Mouse (Mus musculus): Measurements from ENCODE around the gene Cacng4.

The Cacng4 gene

DNA sequence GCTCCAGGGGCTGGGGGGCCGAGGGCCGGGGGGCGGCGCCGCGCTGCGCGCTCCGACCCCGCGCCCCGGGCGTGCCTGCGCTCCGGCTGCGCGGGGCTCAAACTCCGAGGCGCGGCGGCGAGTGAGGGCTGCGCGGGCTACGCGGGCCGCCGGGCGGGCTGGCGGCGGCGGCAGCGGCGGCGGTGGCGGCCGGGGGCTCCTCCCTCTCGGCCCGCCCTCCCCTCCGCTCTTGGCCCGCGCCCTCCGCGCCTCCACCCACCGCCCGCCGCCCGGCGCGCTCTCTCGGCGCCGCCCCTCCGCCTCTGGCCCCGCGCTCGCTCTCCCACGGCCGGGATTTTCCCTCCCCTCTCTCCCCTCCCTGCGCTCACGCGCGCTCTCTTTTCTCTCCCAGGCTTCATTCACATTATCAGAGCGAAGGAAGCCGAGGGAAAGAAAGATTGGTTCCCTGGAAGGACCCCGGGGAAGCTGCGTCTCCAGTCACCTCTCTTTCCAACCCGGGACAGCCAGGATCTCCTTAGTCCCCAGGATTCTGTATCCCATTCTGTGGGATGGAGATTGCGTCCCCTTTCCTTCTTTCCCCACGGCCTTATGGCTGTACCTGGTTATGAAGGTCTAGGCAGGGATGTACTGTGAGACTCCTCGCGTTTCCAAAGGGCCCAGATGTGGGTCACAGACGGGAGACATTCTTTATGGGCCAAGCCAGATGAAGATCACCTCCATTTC, at the start of gene Cacng4:
TSS of gene Cacng4 (minus strand) at position 11 of the 723 bp plus-strand sequence.
- peak; percentile 50 for DNase-seq

DNA sequence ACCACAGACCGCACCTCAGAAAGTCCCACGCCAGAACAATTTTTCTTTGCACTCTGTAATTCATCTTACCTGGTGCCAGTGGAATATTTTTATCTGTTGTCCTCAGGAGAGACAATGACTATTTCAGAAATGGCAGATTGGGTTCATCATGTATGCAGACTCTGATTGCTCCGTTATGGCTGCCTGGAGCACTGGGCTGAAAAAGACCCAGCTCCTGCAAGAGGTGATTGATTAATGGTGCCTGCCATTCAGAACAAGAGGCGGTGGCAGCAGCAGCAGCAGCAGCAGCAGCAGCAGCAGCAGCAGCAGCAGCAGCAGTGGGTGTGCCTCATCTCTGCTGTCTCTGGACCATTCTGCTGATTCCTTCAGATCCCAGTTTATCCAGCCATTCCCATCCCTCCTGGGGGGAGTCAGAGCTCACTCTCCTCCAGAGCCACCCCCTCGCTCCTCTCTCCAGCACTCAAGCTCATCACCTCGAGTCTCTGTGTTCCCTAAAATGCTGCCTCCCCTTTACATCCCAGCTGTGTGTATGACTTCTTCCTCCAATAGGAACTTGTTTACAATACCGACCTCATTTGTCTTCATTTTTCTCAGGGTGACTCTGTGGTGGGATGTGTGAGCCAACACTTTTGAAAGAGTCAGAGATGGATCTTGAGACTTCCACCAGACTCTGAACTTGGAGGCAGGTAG, 39.1 kb upstream of the Cacng4 start:
- DNase-seq: no peak

DNA sequence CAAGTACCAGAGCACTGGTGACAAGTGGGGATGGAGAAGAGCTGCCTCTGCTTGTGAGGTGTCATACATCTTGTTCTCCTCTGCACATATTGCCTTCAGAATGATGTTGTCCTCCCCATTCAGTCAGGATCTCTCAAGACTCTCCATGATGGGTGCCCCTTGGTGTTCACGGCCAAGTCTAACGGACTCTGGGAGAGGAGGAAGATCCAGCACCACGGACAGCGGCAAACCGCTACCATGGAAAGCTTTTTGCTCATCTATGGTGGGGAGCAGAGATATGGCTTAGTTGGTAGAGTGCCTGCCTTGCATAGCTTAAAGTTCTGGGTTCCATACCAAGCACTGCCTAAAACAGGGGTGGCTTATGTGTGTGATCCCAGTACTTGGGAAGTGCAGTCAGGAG, 22.8 kb upstream of the Cacng4 start:
- DNase-seq: no peak

DNA sequence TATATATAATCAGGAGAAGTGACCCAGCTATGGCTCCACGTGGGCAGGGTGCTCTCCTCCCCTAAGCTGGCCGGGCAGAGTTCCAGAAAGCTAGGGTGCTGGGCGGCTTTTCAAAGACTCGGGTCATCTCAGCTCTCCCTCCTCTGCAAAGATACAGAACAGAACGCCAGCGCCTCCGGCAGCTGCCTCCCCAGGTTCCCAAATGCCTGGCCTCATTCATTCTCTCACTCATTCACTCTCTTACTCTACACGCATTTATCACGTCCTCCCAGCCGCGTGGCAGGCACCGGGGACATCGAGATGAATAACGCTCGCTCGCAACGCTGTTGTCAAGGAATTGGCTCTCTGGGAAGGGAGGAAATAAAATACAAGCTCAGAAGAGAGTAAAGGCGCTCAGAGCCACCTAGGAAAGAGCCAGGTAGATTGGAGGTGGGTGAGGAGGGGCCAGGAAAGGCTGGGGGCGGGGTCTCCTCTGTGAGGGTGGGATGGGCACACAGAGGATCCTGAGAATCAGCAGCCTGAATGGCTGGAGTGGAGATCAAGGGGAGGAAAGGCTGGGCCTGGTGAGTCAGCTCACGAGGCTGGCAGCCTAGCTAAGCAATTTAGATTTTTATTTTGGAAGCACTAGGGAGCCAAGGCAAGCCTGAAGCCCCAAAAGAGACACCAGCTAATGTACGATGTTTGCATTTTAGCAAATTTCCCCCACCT, 18.7 kb upstream of the Cacng4 start:
- no peak for DNase-seq

DNA sequence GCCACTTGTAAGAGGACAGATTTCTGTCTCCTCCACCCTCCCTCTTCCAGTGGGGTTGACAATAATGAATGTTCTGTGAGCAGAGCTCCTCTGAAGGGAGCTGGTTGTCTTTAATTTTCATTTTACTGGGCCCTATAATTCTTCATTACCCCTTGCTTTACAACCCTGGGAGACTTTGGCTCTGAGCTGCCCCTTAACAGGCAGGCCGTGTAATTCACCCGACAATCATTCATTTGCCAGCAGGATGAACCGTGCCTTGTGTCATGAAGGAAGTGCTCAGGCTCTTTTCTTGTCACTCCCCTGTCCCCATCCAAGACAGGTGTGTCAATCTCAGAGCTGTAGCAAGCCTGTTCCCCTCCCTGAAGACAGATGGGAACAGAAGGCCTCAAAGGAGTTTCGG, 18.1 kb upstream of the Cacng4 start:
- no peak for DNase-seq

DNA sequence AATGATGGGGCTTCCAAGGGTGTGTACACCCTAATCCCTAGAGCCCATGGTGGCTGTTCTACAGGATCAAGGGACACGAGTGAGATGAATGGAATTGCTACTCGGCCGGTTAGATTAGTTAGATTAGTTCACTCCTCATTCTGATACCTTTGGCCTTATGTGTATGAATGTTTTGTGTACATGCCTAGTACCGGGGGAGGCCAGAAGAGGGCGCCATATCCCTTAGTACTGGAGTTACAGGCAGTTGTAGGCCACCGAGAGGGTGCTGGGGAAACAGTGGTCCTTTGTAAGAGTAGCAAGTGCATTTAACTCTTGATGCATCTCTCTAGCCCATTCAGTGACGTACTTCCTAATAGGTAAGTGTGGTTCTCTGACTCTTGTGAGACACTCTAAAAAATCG, 14.2 kb upstream of the Cacng4 start:
- no peak for DNase-seq

DNA sequence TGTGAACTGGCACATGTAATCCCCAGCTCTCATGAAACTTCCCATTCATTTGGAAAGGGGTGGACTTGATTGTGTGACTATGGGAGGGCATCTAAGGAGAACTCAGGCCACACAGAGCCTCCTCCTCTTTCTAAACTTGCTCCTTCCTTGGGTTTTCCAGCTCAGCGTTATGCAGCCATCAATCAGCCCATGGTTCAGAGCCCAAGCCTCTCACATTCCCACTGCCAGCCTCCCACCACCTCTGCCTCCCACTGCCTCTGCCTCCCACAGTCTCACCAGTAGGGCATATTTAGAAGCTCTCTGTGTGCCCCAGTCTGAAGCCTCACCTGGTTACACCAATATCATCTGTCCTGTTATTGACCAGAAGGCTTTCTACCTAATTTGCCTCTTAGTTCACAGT, 11.7 kb upstream of the Cacng4 start:
- DNase-seq: no peak

DNA sequence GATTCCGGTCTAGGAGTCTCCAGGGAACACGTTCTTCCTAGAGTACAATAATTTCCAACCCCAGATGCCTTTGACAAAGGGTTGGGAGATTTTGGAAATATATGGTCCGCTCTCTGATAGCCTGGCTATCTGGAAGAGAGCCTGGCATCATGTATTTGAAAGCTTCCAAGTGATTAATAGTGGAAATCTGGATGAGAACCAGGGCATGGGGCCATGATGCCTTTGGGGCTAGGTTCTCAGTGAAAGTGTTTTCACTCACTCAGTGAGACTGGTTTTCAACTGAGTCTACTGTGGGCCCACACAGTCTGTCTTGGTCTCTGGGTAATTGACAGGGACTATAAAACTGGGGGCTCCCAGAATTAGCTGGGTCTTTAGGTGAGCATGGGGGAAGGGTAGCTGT, 7.6 kb upstream of the Cacng4 start:
- no peak for DNase-seq

DNA sequence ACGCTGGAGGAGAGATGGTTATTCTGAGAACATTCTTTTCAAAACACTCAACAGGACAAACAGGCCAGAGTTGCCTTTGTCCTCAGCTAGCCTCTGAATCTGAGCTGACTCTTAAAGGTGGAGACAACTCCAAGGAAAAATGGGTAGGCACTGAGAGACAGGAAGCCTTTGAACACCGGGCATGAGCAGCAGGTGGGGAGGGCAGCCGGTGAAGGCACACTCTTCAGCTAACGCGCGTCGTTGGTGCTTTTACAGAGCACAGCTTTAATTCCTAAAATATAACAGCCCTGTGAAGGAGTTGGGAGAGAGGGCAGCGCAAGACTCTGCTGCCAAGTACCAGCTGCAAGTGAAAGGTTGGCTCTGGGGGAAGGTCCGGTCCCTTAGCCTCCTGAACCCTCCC, 5.0 kb upstream of the Cacng4 start:
- DNase-seq: no peak

DNA sequence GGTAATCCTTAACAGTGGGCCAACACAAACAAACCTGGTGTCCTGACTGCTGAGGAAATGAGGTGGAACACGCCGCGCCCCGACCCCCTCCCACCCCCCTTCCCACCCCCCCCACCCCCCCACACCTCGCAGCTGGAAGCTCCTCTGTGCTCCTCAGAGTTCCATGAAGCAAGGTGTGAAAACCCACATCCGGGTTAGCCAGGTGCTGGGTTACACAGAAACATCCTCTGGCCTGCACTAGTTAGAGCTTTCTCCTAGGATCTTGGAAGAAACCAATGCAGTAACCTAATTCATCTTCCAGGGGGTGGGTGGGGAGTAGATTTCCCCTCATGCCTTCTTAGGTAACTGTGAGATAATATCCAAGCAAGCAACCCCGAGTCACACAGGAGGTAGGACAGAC, 2.0 kb upstream of the Cacng4 start:
- no peak for DNase-seq

DNA sequence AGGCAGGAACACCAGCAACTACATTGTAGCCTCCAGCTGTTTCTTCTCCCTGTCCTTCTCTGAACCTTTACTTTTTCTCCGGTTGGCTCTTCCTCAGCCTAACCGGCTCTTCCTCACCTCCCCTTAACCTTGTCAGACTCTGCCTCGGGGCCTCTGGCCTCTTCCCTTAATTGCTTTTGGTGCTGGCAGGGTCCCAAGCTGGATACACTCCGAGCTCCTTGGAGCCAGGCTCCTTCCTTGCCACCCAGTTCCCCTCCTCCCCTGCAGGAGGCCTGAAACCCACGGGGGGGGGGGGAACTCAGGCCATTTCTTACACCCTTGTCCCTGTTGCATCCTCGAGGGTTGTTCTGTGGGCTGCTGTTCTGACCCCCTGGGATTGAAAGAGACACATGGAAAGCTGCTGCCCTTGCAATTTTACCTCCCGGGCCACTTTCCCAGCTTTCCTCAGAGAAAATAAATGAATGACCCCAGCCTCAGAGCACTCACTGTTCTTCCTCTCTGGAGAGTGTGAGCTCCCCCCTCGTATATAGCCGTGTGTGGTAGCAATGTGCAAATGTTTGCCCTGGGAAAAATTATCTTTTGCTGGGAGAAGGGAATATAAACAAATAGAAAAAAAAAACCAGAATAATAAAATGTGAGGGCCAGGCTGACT, 1.2 kb upstream of the Cacng4 start:
- no peak for DNase-seq

DNA sequence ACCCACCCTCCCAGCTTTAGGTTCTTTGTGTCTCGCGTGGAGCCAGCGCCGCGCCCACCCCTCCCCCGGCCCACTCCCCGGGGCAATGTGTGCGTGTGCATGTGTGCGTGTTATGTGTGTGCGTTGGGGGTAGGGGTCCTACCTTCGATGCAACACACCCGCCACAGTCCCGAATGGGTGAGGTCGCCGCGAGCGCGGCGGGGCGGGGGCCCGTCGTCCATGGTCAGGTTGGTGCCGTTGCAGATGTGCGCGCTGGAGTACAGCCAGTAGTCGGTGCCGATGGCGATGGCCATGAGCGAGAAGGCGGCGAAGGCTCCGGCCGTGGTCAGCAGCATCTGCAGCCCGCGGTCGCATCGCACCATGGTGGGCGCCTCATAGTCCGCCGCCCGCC, 259 bp downstream of the Cacng4 start:
- no peak for DNase-seq

DNA sequence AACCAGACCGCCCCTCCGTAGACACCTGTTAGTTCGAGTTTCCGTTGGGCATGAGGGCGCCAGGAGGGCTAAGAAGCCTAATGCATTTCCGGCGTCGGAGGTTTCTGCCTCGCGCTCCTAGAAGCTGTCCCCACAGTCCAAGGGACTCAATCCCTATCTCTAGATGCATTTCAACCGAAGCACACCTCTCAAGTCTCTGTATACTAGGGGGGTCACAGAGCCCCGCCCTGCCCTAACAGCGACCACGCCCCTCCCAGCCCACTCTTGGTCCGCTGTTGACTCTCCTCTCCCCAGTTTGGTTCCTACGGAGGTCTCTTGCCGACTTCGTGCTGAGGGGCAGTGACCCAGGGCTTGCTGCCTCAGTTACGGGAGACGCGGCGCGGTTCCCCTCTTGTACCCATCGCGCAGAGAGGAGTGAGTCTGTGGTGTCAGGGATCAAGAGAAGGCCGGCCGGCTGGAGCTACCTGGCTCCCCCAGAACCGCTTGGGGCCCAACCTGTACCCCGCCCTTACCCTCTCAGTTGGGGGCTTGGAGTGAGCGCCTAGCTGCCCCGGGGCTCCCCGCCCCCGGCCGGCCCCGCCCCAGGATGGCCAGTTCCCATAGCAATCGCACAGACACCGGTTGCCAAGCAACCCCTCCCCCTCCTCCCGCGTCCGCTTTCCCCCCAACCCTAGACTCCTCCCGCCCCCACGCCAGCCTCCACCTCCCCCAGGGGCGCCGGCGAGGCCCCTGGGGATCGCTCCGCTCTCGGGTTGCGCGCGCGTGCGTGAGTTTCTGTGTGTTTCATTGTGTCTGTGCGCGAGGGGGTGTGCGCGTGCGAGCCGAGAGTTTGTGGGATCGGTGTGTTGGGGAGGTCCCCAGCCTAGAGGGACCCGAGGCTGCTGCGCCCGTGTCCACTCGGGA, 906 bp downstream of the Cacng4 start:
- DNase-seq: no peak

DNA sequence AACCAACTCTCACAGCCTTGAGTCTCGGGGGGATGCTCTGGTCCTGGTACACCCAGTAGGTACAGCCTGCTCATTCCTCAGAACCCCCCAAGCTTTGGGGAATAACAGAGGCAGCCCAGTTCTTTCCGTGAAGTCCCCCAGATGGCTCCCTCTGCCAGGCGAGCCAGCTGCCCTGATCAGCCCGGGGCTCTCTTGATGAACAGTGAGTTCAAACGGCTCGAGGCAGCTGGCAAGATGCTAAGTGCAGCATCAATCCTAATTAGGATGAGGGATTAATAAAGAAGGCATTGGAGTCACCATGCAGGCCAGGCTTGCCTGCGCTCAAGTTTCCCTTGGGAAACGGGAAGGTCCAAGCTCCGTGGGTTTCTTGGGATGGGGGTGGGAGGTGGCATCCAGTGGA, 2.2 kb downstream of the Cacng4 start:
- no peak for DNase-seq

DNA sequence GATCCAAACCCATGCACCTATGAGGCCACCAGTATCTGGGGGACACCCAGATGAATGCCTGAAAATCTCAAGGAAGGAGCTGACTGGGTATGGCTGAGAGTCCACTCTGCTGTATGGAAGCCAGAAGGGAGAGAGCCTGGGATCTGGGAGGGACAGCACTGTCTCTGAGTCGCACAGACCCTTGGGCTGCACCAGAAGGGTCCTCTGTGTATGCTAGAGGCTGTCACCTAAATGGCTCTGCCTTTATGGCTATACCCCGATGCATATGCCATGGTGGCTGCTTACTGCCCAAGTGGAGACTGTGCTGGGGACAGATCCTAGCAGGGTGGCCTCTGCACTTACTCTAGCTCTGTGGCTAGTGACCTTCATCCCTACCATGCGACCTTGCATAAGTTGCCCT, 8.6 kb downstream of the Cacng4 start:
- DNase-seq: no peak

DNA sequence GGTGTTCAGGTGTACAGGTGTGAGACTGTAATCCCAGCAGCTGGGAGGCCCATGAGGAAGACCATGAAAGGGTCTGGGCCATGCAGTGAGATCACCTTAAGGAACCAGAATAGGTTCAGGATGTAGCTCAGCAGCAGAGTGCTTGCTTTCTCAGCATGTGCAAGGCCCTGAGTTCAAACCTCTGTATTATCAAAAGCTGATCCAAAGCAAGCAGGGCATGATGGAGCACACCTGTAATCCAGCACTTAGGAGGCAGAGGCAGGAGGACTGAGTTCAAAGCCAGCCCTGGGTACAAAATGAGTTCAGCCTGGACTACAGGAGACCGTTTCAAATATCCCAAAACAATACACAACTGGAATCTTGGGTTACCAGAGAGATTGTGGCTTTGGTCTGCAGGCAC, 9.1 kb downstream of the Cacng4 start:
- no peak for DNase-seq

DNA sequence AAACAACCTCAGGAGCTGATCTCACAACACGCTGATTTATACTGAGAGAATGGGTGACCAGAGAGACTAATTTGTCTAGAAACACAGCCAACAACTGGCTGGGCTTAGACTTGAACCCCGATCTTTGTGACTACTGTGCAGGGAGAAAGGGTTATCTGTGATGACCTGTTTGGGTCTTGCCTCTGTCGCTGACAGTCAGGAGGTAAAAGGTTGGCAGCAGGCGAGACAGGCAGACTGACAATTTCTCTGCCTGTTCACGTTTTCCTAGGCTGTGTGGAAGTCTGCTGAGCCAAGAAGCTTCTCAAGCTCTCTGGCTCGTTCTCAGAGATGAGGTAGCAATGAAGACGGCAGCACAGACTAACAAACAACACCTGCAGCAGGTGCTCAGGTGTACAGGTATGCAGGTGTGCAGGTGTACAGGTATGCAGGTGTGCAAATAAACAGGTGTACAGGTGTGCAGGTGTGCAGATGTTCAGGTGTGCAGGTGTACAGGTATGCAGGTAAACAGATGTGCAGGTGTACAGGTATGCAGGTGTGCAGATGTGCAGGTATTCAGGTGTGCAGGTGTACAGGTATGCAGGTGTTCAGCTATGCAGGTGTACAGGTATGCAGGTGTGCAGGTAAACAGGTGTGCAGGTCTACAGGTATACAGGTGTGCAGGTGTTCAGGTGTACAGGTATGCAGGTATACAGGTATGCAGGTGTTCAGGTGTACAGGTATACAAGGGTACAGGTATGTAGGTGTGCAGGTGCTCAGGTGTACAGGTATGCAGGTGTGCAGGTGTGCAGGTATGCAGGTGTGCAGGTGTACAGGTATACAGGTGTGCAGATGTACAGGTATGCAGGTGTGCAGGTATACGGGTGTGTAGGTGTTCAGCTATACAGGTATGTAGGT, 10.2 kb downstream of the Cacng4 start:
- no peak for DNase-seq

DNA sequence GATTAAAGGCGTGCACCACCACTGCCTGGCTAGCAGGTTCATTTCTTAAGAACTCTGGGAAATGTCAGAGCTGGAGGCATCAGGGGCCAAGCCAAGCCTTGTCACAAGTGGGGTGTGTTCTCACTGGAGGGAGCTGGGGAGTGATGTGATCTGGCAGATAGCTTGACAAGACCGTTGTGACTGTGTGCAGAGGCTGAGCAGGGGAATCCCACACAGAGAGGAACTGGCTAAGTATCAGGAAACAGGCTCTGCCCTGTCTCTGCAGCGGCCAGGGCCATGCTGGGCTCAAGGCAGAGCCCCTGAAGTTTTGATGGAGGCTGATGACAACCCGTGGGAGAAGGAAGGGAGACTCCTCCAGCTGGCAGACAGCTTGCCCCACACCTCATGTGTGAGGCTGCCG, 11.8 kb downstream of the Cacng4 start:
- no peak for DNase-seq

DNA sequence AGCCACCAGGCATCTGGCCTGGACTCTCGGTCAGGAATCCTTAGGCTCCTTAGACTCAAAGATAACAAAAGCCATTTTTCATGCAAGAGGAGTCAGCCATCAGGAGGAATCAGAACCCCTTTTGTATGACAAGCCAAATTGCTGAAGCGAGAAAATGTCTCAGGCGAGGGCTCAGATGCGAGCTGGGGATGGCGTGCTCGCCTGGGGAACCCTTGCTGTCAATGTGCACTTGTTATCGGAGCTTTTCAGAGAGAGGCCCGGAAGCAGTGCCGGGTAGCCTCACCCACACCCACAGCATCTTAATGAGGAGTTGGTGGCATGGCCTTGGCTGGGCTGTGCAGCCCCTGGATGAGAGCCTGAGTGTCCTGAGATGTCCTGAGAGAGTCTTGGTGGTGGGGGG, 15.5 kb downstream of the Cacng4 start:
- DNase-seq: no peak

DNA sequence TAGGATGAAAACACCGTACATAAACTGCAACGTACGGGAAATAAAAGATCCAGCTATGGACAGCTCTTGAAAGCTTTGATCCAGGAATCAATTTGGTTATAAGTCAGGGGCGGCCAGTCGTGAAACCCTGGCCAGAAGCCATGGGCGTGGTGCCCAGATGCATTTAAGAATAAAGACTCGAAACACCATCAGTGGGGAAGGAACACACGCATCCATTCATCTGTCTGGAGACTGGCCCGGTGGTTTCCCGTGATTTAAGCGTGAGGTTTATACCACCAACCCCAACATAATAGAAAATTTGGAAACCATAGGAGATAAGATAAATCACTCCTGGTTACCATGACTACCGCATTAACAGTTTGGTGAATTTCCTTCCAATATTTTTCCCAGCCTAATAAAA, 16.9 kb downstream of the Cacng4 start:
- no peak for DNase-seq

DNA sequence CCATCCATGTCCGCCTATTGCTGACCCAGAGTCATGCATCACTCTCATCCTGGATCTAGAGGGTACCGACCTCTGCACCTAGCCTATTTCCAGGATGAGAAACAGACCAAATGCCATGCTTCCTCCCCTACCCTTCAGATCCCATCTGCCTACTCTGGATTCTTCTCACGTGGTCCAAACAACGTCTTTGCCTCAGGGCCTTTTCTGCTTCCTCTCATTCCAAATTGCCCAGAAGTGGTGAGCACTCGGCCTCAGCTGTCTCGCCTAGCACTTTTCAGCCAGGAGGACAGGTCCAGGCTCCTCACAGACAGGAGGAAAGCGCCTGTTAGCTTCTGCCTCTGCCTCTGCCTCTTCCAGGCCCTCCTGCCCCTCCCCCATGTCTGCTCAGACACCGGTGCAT, 21.0 kb downstream of the Cacng4 start:
- no peak for DNase-seq

DNA sequence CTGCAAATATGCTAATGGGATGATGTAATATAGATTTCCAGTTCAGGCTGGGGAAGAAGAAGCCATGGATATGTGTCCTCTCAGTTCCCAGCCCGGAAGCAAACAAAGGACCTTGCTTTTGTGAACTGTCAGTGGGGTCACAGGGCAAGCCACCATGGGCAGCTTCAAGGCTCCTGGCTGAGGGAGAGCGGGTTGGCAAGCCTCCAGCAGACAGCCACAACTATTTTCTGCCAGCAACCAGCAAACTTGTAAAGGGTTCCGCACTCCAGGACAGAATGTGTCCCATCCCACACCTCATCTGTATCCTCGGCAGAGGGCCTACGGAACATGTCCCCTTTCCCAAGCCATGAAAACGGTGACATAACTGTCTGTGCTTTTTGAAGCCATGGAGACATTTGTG, 22.4 kb downstream of the Cacng4 start:
- DNase-seq: no peak

All from right cerebral cortex, postnatal 25 days (tissue).